Mouse (Mus musculus): ENCODE data around the gene Tenm2. TPM values are rescaled to one million over a fixed set of nuclear protein-coding genes. Genes with fewer than 3 reads are reported as not detected.

Tenm2 gene
- total RNA-seq, 2 experiments from 2014 or later, result 0.32 to 0.59 TPM

DNA sequence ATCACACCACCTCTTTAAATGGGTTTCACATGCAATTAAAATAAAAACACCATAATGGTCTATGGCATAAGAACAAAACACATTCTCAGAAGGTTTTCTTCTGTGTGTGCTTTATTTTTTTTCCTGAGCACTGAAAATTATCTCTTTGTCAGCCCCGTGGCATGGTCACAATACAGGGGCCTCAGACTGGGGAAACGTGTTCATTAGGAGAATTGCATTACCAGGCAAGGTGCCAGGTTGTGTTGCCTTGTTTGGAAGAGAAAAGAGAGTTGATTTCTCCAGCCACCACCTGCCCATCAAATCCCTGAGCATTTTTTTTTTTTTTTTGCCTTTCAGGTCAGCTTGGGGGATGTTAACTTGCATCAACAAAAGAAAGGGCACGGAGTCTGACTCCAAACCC lies 631.5 kb downstream of the Tenm2 start:
- DNase-seq (ENCODE audit: low spot score), result no peak

GRCm38 (mm10) chr11:36592471-36592870 lies 643.3 kb downstream of the Tenm2 start:
- no peak for DNase-seq (ENCODE audit: low spot score)

GRCm38 (mm10) chr11:36566146-36566545 lies 669.6 kb downstream of the Tenm2 start:
- DNase-seq (ENCODE audit: low spot score), result no peak

GRCm38 (mm10) chr11:36562851-36563250 lies 672.9 kb downstream of the Tenm2 start:
- DNase-seq (ENCODE audit: low spot score), result no peak

- no peak for DNase-seq (ENCODE audit: low spot score)
These were observed 674.8 kb downstream of the Tenm2 start for GRCm38 (mm10) chr11:36560785-36561548.

GRCm38 (mm10) chr11:36557316-36557715 lies 678.4 kb downstream of the Tenm2 start:
- no peak for DNase-seq (ENCODE audit: low spot score)

DNA sequence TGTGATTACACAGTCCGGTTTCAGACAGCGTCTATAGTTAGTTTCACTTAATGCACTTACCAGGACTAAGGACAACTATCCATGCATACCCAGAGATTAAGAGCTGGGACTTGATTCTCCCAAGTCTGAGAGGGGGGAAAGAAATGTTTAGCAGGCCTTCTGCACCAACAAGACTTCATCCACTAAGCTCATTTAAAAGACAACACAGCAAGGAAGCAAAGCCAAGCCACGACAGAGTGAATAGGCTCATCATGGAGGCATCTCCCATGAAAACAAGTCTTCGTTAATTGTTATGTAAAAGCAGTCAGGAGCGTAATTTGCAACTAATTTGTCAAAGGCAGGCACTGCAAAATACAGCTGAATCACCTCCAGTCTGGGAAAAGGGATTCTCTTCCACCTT lies 682.5 kb downstream of the Tenm2 start:
- DNase-seq (ENCODE audit: low spot score), result no peak

GRCm38 (mm10) chr11:36550649-36551048 lies 685.1 kb downstream of the Tenm2 start:
- DNase-seq (ENCODE audit: low spot score), result no peak

DNA sequence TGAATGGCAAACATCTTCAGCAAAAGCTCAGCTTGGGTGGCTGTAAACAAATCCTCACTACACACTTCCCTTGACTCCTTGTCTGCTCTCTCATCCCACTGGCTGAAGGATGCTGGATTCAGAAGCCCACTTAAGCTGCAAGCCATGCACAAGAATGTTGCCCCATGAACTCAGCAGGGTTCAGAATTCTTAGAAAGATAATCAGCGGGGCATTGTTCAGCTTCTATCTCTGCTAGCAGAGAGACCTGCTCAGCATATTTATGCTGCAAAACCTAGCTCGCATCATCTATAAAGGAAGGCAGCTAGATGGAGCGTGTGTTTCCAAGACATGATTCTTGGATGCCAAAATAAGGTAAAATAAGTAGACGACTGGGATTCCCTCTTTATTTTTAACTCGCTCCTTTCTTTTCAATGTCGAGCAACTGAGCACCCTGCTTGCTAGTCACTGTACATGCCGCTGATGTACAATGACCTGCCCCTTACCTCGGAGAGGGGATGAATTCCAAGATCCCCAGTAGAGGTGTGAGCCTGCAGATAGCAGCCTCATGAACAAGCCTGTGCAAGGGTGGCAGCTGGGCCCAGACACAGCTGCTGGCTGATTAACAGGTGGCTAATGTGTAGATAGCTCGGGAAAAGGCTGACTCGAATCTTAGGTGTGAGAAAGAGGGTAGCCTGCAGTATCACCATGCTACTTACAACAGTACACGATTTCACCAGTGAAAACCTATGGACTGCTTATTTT lies 686.2 kb downstream of the Tenm2 start:
- DNase-seq (ENCODE audit: low spot score), result no peak

DNA sequence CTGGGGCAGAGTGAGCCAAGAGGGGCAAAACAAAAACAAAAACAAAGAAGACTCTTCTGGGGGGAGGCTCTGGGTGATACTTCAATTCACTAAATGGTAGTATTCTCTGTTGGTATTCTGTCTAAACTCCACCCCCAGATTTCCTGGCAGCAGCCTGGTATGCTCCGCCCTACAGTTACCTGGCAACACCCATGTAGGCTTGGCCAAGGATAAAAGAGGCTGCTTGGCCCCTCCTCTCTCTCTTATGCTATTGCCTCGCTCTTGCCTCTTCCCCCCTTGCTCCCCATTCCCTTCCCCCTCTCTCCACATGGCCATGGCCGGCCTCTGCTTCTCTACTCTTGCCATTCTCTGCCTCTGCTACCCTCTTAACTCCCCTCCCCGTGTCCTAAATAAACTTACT lies 687.6 kb downstream of the Tenm2 start:
- DNase-seq (ENCODE audit: low spot score), result no peak

GRCm38 (mm10) chr11:36538144-36538543 lies 697.6 kb downstream of the Tenm2 start:
- DNase-seq (ENCODE audit: low spot score), result no peak

GRCm38 (mm10) chr11:36537573-36538133 lies 698.1 kb downstream of the Tenm2 start:
- DNase-seq (ENCODE audit: low spot score), result no peak

GRCm38 (mm10) chr11:36535591-36535990 lies 700.2 kb downstream of the Tenm2 start:
- DNase-seq (ENCODE audit: low spot score), result no peak

DNA sequence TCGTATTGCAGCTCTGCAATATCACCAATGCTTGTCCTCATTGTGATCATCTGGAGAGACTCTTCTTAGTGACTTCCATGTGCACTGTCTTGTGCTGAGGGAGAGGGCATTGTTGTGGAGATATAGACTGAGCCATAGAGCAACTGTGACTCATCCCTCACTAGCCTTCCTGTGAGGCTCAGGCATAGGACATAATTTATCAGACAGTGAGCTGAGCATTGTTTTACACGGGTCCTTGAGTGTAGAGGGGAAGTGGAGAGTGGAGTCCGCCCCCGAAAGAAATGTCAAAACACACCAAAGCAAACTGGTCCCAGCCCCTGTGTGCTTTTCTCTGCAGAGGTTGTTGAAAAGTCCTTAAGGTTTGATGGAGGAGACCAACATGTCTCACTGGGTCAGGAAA lies 704.1 kb downstream of the Tenm2 start:
- DNase-seq (ENCODE audit: low spot score), result no peak

GRCm38 (mm10) chr11:36527509-36527908 lies 708.3 kb downstream of the Tenm2 start:
- no peak for DNase-seq (ENCODE audit: low spot score)

DNA sequence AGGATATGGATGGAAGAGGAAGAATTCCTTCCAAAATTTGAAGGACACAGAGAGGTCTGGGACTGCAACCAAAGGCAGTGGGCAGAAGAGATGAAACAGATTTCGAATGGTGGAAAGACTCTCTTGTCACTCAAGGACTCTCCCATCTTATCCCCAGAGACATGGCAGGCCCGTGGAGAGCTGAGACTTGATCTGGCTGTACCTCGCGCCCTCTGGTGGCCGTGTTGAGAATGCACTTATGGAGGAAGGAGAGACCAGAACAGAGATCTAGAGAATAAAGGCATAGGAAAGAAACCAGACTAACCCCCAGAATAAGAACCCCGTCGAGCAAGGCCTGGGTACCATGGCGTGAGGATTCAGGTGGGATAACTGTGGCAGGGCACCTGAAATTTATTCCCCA lies 709.4 kb downstream of the Tenm2 start:
- DNase-seq (ENCODE audit: low spot score), result peak; percentile 37

DNA sequence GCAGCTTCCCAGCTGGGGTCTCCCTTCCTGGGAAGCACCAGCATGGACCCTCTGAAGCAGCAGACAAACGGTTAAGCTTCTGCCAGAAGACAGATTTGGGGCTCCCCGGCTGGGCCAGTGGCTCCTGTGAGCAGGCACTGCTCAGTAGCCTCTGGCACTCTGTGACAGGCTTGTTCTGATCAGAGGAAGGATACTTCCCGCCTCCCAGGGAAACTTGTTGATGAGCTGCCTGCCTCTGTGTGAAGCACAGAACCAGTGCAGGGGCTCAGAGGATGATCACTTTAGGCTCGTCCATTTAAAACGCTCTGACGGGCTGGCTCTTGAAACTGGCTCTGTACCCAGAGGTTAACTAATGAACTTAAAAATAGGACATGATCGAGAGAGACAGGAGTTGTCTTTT lies 723.3 kb downstream of the Tenm2 start:
- DNase-seq (ENCODE audit: low spot score), result no peak

DNA sequence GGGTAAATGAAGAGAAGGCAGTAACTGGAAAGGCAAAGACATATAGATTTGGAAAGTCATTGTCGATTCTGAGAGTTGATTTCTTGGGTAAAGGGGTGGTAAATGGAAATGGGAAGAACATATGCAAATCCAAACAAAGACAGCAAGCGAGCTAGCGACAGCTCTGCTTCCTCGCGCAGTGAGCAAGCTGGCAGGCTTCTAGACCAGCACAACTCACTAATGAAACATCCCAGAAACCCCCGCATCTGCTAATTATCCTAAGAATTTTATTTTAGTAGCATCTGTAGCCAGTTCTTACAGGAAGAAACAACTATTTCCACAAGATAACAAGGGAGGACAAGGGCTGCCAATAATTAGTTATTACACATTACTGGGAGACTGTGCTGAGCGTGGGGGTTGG lies 727.5 kb downstream of the Tenm2 start:
- no peak for DNase-seq (ENCODE audit: low spot score)

GRCm38 (mm10) chr11:36494898-36495548 lies 740.7 kb downstream of the Tenm2 start:
- no peak for DNase-seq (ENCODE audit: low spot score)

GRCm38 (mm10) chr11:36492274-36492673 lies 743.5 kb downstream of the Tenm2 start:
- DNase-seq (ENCODE audit: low spot score), result no peak

DNA sequence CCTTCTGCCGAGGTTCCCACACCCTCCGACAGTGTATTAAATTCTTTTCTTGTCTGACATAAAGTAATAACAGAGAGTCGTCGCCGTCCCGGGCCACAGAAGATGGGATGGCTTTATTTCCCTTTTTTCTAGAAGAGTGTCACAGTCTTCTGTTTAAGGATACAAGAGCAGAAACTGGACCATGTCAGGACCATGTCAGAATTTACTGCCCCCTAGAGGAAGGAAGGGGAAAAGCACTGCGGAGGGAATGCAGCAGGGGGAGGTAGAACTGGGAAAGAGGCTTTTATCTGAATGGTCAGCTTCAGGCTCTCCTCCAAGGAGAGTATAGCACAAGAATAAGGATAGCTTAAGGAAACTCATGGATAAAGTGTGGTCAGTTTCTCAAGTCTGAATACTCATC lies 745.7 kb downstream of the Tenm2 start:
- peak; percentile 2 for DNase-seq (ENCODE audit: low spot score)

GRCm38 (mm10) chr11:36488666-36489065 lies 747.1 kb downstream of the Tenm2 start:
- no peak for DNase-seq (ENCODE audit: low spot score)
